Mouse (Mus musculus) cerebellum, adult 2 months (tissue): ENCODE results near the gene Mid1. TPM values are rescaled to one million over a fixed set of nuclear protein-coding genes. Genes with fewer than 3 reads are reported as not detected.
"Not testable (repeated sequence)": the region's sequence is repeated elsewhere in the genome, so short reads cannot be mapped to it uniquely, and the experiment has no call there.

Experiments
- DNase-seq, 2 experiments: peaks; one replicate each; pipeline ENCODE4 v3.0.0; 2021
- H3K27ac ChIP-seq: fragments of 200-500 bp; 2 replicates; pipeline ENCODE4 v1.5.1; 2012; ENCODE audit warnings: low read length, control low read depth, inconsistent platforms; ENCODE audit not compliant: insufficient read depth
- H3K27me3 ChIP-seq: fragments of 200-500 bp; 2 replicates; pipeline ENCODE4 v1.6.1; 2012; ENCODE audit warnings: inconsistent platforms, mild to moderate bottlenecking, low read length, moderate library complexity; ENCODE audit not compliant: control insufficient read depth, insufficient read depth
- H3K4me1 ChIP-seq: fragments of 200-500 bp; 2 replicates; pipeline ENCODE4 v1.6.1; 2011; ENCODE audit warnings: low read length; ENCODE audit not compliant: control insufficient read depth, insufficient read depth
- H3K4me3 ChIP-seq: fragments of 200-500 bp; replicated peaks from 2 replicates; pipeline ENCODE3; 2011; ENCODE audit warnings: mild to moderate bottlenecking, low read depth, low read length, control low read depth; ENCODE audit not compliant: insufficient read depth
- WGBS: fragments of 180-500 bp; shearing (Covaris S2); methylation state at CpG from one replicate; pipeline ENCODE4 v1.1.7; 2018; 5-methylcytosine and 5-hydroxymethylcytosine counted together
- polyA plus RNA-seq: library from polyadenylated mRNA; depleted of rRNA; stranded (reverse); fragments of >200 nt; gene quantifications from 2 replicates; pipeline ENCODE4 v1.2.3, GENCODE M21; 2012

The Mid1 gene
- polyA plus RNA-seq, 1 experiment, result 134 TPM

GRCm38 (mm10) chrX:169989691-169990631, 305.0 kb downstream of the Mid1 start:
- H3K27ac ChIP-seq, H3K4me1 ChIP-seq, H3K27me3 ChIP-seq: not testable (repeated sequence)
- WGBS, result 83% methylated on average over 56 of the region's 56 CpGs
- H3K4me3 ChIP-seq, result peak overlapping the region; percentile 20
- peak; percentile 65 to 74 for DNase-seq

GRCm38 (mm10) chrX:169991128-169991873, 306.3 kb downstream of the Mid1 start:
- H3K4me1 ChIP-seq, H3K4me3 ChIP-seq, H3K27ac ChIP-seq, H3K27me3 ChIP-seq: not testable (repeated sequence)
- 14% methylated on average over 24 of the region's 28 CpGs for WGBS
- peak; percentile 86 to 90 for DNase-seq

- H3K4me1 ChIP-seq, H3K27me3 ChIP-seq, H3K4me3 ChIP-seq, H3K27ac ChIP-seq: not testable (repeated sequence)
- peak; percentile 25 to 33 for DNase-seq
- WGBS, result 9% methylated on average over 12 of the region's 15 CpGs
Measured at GRCm38 (mm10) chrX:169992086-169992930, 307.3 kb downstream of the Mid1 start.

GRCm38 (mm10) chrX:169992951-169993547, 308.1 kb downstream of the Mid1 start:
- 34% methylated on average over 5 of the region's 8 CpGs for WGBS
- H3K27ac ChIP-seq, H3K4me1 ChIP-seq, H3K4me3 ChIP-seq, H3K27me3 ChIP-seq: not testable (repeated sequence)
- DNase-seq, result peak; percentile 24 to 41

- WGBS, result 43% methylated on average over 3 of the region's 33 CpGs
Measured at GRCm38 (mm10) chrX:169994011-169994865, 309.2 kb downstream of the Mid1 start.

GRCm38 (mm10) chrX:169994866-169995711, 310.1 kb downstream of the Mid1 start:
- WGBS, result 19% methylated on average over 2 of the region's 2 CpGs
- peak in 1 of 2 experiments; percentile 9 for DNase-seq
- H3K4me1 ChIP-seq, H3K4me3 ChIP-seq, H3K27ac ChIP-seq, H3K27me3 ChIP-seq: not testable (repeated sequence)

More at GRCm38 (mm10) chrX:169994011-169994865, 309.2 kb downstream of the Mid1 start:
- not testable (repeated sequence) for H3K27me3 ChIP-seq, H3K4me3 ChIP-seq, H3K4me1 ChIP-seq, H3K27ac ChIP-seq
- DNase-seq, result peak; percentile 46 to 48

- WGBS, result no CpG with 5 or more reads among the region's 17 CpGs
- H3K27ac ChIP-seq, result not testable (repeated sequence)
- peak; percentile 22 to 28 for DNase-seq
Measured at GRCm38 (mm10) chrX:169995909-169996521, 311.0 kb downstream of the Mid1 start.

GRCm38 (mm10) chrX:169996926-169997325, 311.9 kb downstream of the Mid1 start:
- whole genome bisulfite sequencing, result no CpG with 5 or more reads among the region's 46 CpGs
- not testable (repeated sequence) for H3K27ac ChIP-seq, H3K27me3 ChIP-seq, H3K4me1 ChIP-seq, H3K4me3 ChIP-seq
- peak; percentile 72 to 75 for DNase-seq

More at GRCm38 (mm10) chrX:169995909-169996521, 311.0 kb downstream of the Mid1 start:
- not testable (repeated sequence) for H3K4me3 ChIP-seq, H3K4me1 ChIP-seq, H3K27me3 ChIP-seq

GRCm38 (mm10) chrX:169997456-169997853, 312.5 kb downstream of the Mid1 start:
- H3K4me3 ChIP-seq, result peak overlapping the region; percentile 57
- WGBS, result 8% methylated on average over 40 of the region's 40 CpGs
- not testable (repeated sequence) for H3K27me3 ChIP-seq, DNase-seq, H3K27ac ChIP-seq, H3K4me1 ChIP-seq

GRCm38 (mm10) chrX:169997854-169998456, 313.0 kb downstream of the Mid1 start:
- WGBS, result 5% methylated on average over 27 of the region's 37 CpGs
- not testable (repeated sequence) for H3K27me3 ChIP-seq, H3K4me1 ChIP-seq, H3K27ac ChIP-seq
- DNase-seq, result peak; percentile 94 to 96
- H3K4me3 ChIP-seq, result peak overlapping the region; percentile 57
